Mouse (Mus musculus) gastrocnemius, postnatal 14 days (tissue): ENCODE results near the gene Ehd1. TPM values are rescaled to one million over a fixed set of nuclear protein-coding genes. Genes with fewer than 3 reads are reported as not detected.
"Not testable (repeated sequence)": the region's sequence is repeated elsewhere in the genome, so short reads cannot be mapped to it uniquely, and the experiment has no call there.

Experiments used
- DNase-seq: peaks from one replicate; pipeline ENCODE4 v3.0.0; 2021; ENCODE audit warnings: mixed read lengths
- intact Hi-C: fragments of 180-260 bp; cut with DNase I; formaldehyde crosslinking; loops from one replicate; pipeline ENCODE4 v1.15.1; 2025; ENCODE audit warnings: low total_unique reads
- total RNA-seq, 2 experiments: library from RNA; stranded (reverse); gene quantifications; 2 replicates each; pipeline ENCODE4 v1.2.3; 2021

The Ehd1 gene
- total RNA-seq, 2 experiments from 2014 or later = 40.5 to 50.8 TPM

GRCm38 (mm10) chr19:6273998-6274608 lies 2.4 kb upstream of the Ehd1 start:
- intact Hi-C loops = no loop called here
- DNase-seq = no peak

GRCm38 (mm10) chr19:6275740-6276389 lies 660 bp upstream of the Ehd1 start:
- DNase-seq = no peak
- intact Hi-C loops = no loop called here

GRCm38 (mm10) chr19:6277661-6278438 lies 1.3 kb downstream of the Ehd1 start:
- intact Hi-C loops = no loop called here
- DNase-seq = peak; percentile 80

GRCm38 (mm10) chr19:6278439-6279073 lies 2.0 kb downstream of the Ehd1 start:
- DNase-seq = no peak
- intact Hi-C loops = no loop called here

GRCm38 (mm10) chr19:6279481-6280144 lies 3.1 kb downstream of the Ehd1 start:
- intact Hi-C loops = no loop called here

GRCm38 (mm10) chr19:6280554-6280953 lies 4.0 kb downstream of the Ehd1 start:
- intact Hi-C loops = no loop called here
- no peak for DNase-seq

More at GRCm38 (mm10) chr19:6279481-6280144, 3.1 kb downstream of the Ehd1 start:
- no peak for DNase-seq

GRCm38 (mm10) chr19:6281122-6282020 lies 4.8 kb downstream of the Ehd1 start:
- no peak for DNase-seq
- intact Hi-C loops = no loop called here

- intact Hi-C loops = no loop called here
- DNase-seq = no peak
Measured at GRCm38 (mm10) chr19:6283001-6283400, 6.5 kb downstream of the Ehd1 start.

GRCm38 (mm10) chr19:6284502-6284901 lies 8.0 kb downstream of the Ehd1 start:
- intact Hi-C loops = no loop called here
- no peak for DNase-seq

GRCm38 (mm10) chr19:6285226-6285625 lies 8.7 kb downstream of the Ehd1 start:
- intact Hi-C loops = no loop called here
- no peak for DNase-seq

- intact Hi-C loops = no loop called here
- DNase-seq = no peak
Measured at GRCm38 (mm10) chr19:6285632-6286433, 9.3 kb downstream of the Ehd1 start.

- intact Hi-C loops = no loop called here
- DNase-seq = peak; percentile 46
Measured at GRCm38 (mm10) chr19:6286434-6287401, 10.2 kb downstream of the Ehd1 start.

GRCm38 (mm10) chr19:6288236-6288894 lies 11.8 kb downstream of the Ehd1 start:
- no peak for DNase-seq
- intact Hi-C loops = no loop called here

GRCm38 (mm10) chr19:6289696-6290238 lies 13.2 kb downstream of the Ehd1 start:
- DNase-seq = no peak
- intact Hi-C loops = no loop called here

GRCm38 (mm10) chr19:6290720-6291116 lies 14.2 kb downstream of the Ehd1 start:
- DNase-seq, intact Hi-C loops: not testable (repeated sequence)
